Mouse (Mus musculus) induced T-regulatory cell, adult 2 months (primary cell): ENCODE data around the gene Rbm38.
A peak's percentile ranks its signal among the peaks of the same experiment; 100 is the strongest.

Source experiments
- DNase-seq: peaks from one replicate; pipeline ENCODE4 v3.0.0-alpha.2; 2012; ENCODE audit warnings: low read depth

Rbm38 gene

GRCm38 (mm10) chr2:173058263-173058662 lies 38.0 kb downstream of the Rbm38 start:
- no peak for DNase-seq

GRCm38 (mm10) chr2:173060450-173060849 lies 40.2 kb downstream of the Rbm38 start:
- peak; percentile 55 for DNase-seq

GRCm38 (mm10) chr2:173061443-173062351 lies 41.4 kb downstream of the Rbm38 start:
- peak; percentile 70 for DNase-seq

GRCm38 (mm10) chr2:173063219-173063618 lies 42.9 kb downstream of the Rbm38 start:
- DNase-seq: peak; percentile 72

- no peak for DNase-seq
These were observed 44.6 kb downstream of the Rbm38 start for GRCm38 (mm10) chr2:173064864-173065263.

GRCm38 (mm10) chr2:173072948-173073347 lies 52.6 kb downstream of the Rbm38 start:
- DNase-seq: no peak

- DNase-seq: no peak
These were observed 53.4 kb downstream of the Rbm38 start for GRCm38 (mm10) chr2:173073666-173074065.

GRCm38 (mm10) chr2:173076921-173077320 lies 56.6 kb downstream of the Rbm38 start:
- DNase-seq: peak; percentile 85

GRCm38 (mm10) chr2:173079766-173080549 lies 59.7 kb downstream of the Rbm38 start:
- DNase-seq: peak; percentile 23

GRCm38 (mm10) chr2:173080785-173081241 lies 60.5 kb downstream of the Rbm38 start:
- DNase-seq: peak; percentile 89

GRCm38 (mm10) chr2:173082706-173083105 lies 62.4 kb downstream of the Rbm38 start:
- DNase-seq: peak; percentile 86

GRCm38 (mm10) chr2:173083106-173083505 lies 62.8 kb downstream of the Rbm38 start:
- no peak for DNase-seq

GRCm38 (mm10) chr2:173083712-173084475 lies 63.6 kb downstream of the Rbm38 start:
- peak; percentile 98 for DNase-seq
